ENCODE assay signal across 10 mouse cellular contexts in the genomic region with DNA sequence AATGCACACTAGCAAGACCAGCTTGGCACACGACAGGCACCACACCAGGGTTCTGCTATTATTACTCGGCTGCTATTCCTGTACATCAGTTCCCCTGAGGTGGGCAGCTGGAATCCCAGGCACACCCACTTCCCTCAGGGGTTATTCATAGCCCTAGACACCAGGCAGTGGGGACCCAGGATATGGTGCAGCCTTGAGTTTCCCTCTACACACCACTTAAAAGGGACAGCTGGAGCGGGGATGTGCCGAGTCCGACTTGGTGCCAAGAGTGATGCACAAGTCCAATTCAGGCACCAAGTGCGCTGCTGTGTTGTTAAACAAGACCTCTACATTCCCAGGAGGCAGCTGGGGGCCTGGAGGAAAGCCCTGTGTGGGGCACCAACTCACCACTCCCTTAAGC. TPM values are rescaled to one million over a fixed set of nuclear protein-coding genes. Genes with fewer than 3 reads are reported as not detected.
DNase-seq lines count a peak whose midpoint lies in the region.
"Had no signal": no experiment of that assay in that cellular context is flagged by ENCODE, and none has a peak within 500 bp of the region (broad histone marks: within the 10 kb centered on the region; RNA-seq: fewer than 3 reads in every experiment).

No protein-coding gene starts in this region.

- H3K27ac ChIP-seq in heart, embryonic 10.5 days = peak overlapping the region; percentile 68

- H3K4me1 ChIP-seq in heart, embryonic 10.5 days = peaks cover 74% of the 10 kb centered on the region

- intact Hi-C loops in left cerebral cortex, postnatal 36 days (cut with DNase I) = loop anchor here (5.0 kb wide), 1 partner anchor 34 kb away; the partner anchor contains the start of gene Mapkapk2

- 63% methylated on average over 6 of the region's 6 CpGs for WGBS in heart, embryonic 10.5 days

- H3K27me3 ChIP-seq in heart, embryonic 10.5 days (ENCODE audit: insufficient read depth, poor library complexity, severe bottlenecking) = no peaks in the 10 kb centered on the region

- no peaks in the 10 kb centered on the region for H3K9me3 ChIP-seq in heart, embryonic 10.5 days

- H3K4me3 ChIP-seq in heart, embryonic 10.5 days = peak overlapping the region; percentile 16

- H3K36me3 ChIP-seq in heart, embryonic 10.5 days = peaks cover 11% of the 10 kb centered on the region

- DNase-seq in layer of hippocampus, adult 9-11 months = peak; percentile 61
- DNase-seq in layer of hippocampus, postnatal 36 days = no peak
- DNase-seq in heart, embryonic 10.5 days (ENCODE audit: low spot score) = no peak
- DNase-seq in left cerebral cortex, postnatal 36 days (ENCODE audit: low spot score in 2 of 2) = peak; percentile 63 to 68
- DNase-seq in skeletal muscle tissue, adult 2 months (ENCODE audit: low read depth, low spot score) = peak; percentile 76
- no peak for DNase-seq in adrenal gland, postnatal 36 days
- no peak for DNase-seq in spleen, adult 12 weeks (ENCODE audit: low spot score)
- no peak for DNase-seq in kidney, adult 11 months

RNA-seq across cellular contexts. Expression of gene Mapkapk2, which starts 34.8 kb away (rescaled TPM):
- 10 to 100 TPM; 26.6 to 32.4 TPM for total RNA-seq in layer of hippocampus, postnatal 36 days (2021)
- polyA plus RNA-seq in heart, embryonic 10.5 days (2016; fragmentation: Nextera tagmentation; extraction: Ambion mirVana) = 59.2 and 60.3 TPM in 2 replicates
- 10 to 100 TPM; 26.3 to 30.7 TPM for total RNA-seq in left cerebral cortex, postnatal 36 days (2021)
- total RNA-seq in adrenal gland, postnatal 36 days (2021) = 100 to 1,000 TPM; 205 to 213 TPM

RNA-seq across cellular contexts. Expression of gene Il10, which starts 43.2 kb away (rescaled TPM):
- not detected for total RNA-seq in layer of hippocampus, postnatal 36 days (2021)
- polyA plus RNA-seq in heart, embryonic 10.5 days (2016; fragmentation: Nextera tagmentation; extraction: Ambion mirVana) = not detected in 2 replicates
- total RNA-seq in left cerebral cortex, postnatal 36 days (2021) = not detected
- not detected for total RNA-seq in adrenal gland, postnatal 36 days (2021)
- polyA plus RNA-seq: lung, postnatal 0 days; small intestine, adult 2 months had no signal

Comparison
In these comparisons a context has a peak if more than half of its experiments do, and no peak if none do; other contexts are left out.
1. DNase-seq: peak in layer of hippocampus, adult 9-11 months (single experiment), left cerebral cortex, postnatal 36 days (2 of 2) and skeletal muscle tissue, adult 2 months (single experiment); none in layer of hippocampus, postnatal 36 days (0 of 2), heart, embryonic 10.5 days (single experiment), adrenal gland, postnatal 36 days (0 of 2), spleen, adult 12 weeks (single experiment) and kidney, adult 11 months (single experiment).
2. RNA of gene Mapkapk2, which starts 34.8 kb away (total RNA-seq): 205 to 213 TPM in adrenal gland, postnatal 36 days; 26.6 to 32.4 TPM in layer of hippocampus, postnatal 36 days and 26.3 to 30.7 TPM in left cerebral cortex, postnatal 36 days; every median in the first group is over 4 times any median in the second.